Mouse (Mus musculus) gastrocnemius, postnatal 10 days (tissue): ENCODE measurements around the gene Obp1a. TPM values are rescaled to one million over a fixed set of nuclear protein-coding genes. Genes with fewer than 3 reads are reported as not detected.

Experiments used
- DNase-seq: peaks from one replicate; pipeline ENCODE4 v3.0.0; 2021; ENCODE audit warnings: mixed read lengths
- long read RNA-seq, 2 experiments: library from polyadenylated mRNA; stranded (forward); transcript quantifications; one replicate each; pipeline ENCODE4 v2.0.0; 2021
- total RNA-seq, 2 experiments: library from RNA; stranded (reverse); gene quantifications; 2 replicates each; pipeline ENCODE4 v1.2.3; 2021

Obp1a gene
- total RNA-seq: not detected
- long read RNA-seq, experiment 1: 0 reads
- long read RNA-seq, experiment 2: 0 reads

GRCm38 (mm10) chrX:78091274-78091673, at the start of gene Obp1a:
Obp1a (minus strand) TSS chrX:78091374.
- DNase-seq: no peak

- DNase-seq: no peak
These were observed 34.0 kb upstream of the Obp1a start, which contains the start of gene Gm5938 for GRCm38 (mm10) chrX:78125167-78125566. Gm5938 (plus strand) TSS chrX:78125467.

Other genes with a start within 250 kb of the Obp1a start
- not detected for gene Pbsn, start 237.8 kb downstream of the Obp1a start, total RNA-seq
- gene Gm14744, start 226.6 kb downstream of the Obp1a start, total RNA-seq: not detected
- not detected for gene 5430402E10Rik, start 166.3 kb downstream of the Obp1a start, total RNA-seq
- gene Gm5938, start 34.1 kb upstream of the Obp1a start, total RNA-seq: not detected
- gene Obp1b, start 95.4 kb upstream of the Obp1a start, total RNA-seq: not detected
- gene Gm14743, start 154.5 kb upstream of the Obp1a start, total RNA-seq: not detected